Mouse (Mus musculus) bone marrow, adult 2 months (tissue): ENCODE results near the gene Sh3glb2. TPM values are rescaled to one million over a fixed set of nuclear protein-coding genes. Genes with fewer than 3 reads are reported as not detected.

Experiments
- H3K27ac ChIP-seq: fragments of 200-500 bp; 2 replicates; pipeline ENCODE4 v1.5.1; 2012; ENCODE audit warnings: low read depth, mild to moderate bottlenecking, control low read depth, inconsistent platforms, low read length; ENCODE audit not compliant: control insufficient read depth, poor library complexity, insufficient read depth
- H3K4me1 ChIP-seq: fragments of 200-500 bp; 2 replicates; pipeline ENCODE4 v1.6.1; 2011; ENCODE audit warnings: low read length; ENCODE audit not compliant: control insufficient read depth, insufficient read depth
- H3K4me3 ChIP-seq: fragments of 200-500 bp; replicated peaks from 2 replicates; pipeline ENCODE3; 2011; ENCODE audit warnings: mild to moderate bottlenecking, low read depth, low read length, control low read depth; ENCODE audit not compliant: control insufficient read depth
- CTCF ChIP-seq: fragments of 200-500 bp; IDR thresholded peaks from 2 replicates; pipeline ENCODE4 v1.5.1; 2011; ENCODE audit warnings: low read length, control low read depth; ENCODE audit not compliant: control insufficient read depth, insufficient read depth
- POLR2A ChIP-seq: fragments of 200-500 bp; IDR thresholded peaks from 2 replicates; pipeline ENCODE4 v1.6.1; 2011; ENCODE audit warnings: low read depth, mild to moderate bottlenecking, control low read depth, low read length, borderline replicate concordance; ENCODE audit not compliant: control insufficient read depth
- WGBS: fragments of 180-500 bp; shearing (Covaris S2); methylation state at CpG from one replicate; pipeline ENCODE4 v1.1.7; 2018; 5-methylcytosine and 5-hydroxymethylcytosine counted together
- polyA plus RNA-seq: library from polyadenylated mRNA; stranded (reverse); fragments of >200 nt; gene quantifications from 2 replicates; pipeline ENCODE4 v1.2.4, GENCODE M21; 2011; ENCODE audit warnings: low replicate concordance; ENCODE audit not compliant: missing spikeins, insufficient read depth, insufficient read length

Sh3glb2 gene
- 27.2 and 50.0 TPM in 2 replicates for polyA plus RNA-seq

DNA sequence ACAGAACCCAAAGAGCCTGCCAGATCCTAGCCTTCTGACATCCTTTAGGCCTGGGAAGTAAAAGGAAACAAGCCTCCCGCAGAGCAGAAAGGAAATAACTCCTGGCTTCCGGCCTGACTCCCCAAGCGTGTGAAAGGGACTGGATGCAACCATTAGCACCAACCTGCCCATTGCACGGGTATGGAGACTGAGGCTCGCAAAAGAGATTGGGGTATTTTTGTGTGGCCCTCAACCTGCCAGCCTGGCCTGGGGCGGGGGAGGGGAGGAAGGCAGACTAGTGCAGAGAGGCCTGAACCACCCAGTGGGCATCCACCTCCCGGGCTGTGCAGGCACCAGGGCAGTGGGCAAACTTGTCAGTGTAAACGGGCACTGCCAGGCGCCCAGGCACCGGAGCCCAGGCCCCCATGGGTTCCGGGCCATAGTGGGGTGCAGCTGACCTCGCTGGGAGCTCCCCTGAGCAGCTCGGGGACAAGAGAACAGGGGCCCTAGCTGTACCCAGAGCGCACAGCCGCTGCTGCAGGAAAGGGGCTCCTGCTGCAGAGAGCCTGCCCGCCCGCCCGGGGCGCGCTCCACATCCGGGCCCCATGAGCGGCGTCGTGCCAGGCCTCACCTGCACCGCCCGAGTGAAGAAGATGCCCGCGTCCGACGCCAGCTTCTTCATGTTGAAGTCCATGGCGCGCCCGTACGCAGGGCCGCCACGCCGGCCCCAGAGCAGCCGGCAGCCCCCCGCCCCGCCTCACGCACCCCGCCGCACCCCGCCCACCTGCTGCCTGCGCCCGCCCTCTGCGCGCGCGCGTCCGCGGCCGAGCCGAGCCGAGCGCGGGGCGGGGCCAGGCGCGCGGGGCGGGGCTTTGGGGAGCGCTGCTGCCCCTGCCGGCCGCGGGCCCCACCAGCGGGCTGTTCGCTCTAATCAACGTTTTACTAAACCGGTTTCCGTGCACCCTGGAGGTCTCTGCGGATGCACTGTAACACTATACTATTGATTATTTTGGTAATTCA is at the start of gene Sh3glb2:
TSS of gene Sh3glb2 (minus strand) at position 805 of the 999 bp plus-strand sequence.
- Histone ChIP-seq H3K4me3 (peak within 1 kb of the TSS; percentile 63), H3K27ac (peak within 1 kb of the TSS; percentile 57), H3K4me1 (no peaks in the 10 kb centered on the region; the same call in 1 of the 2 replicates)
- WGBS, result under 1% methylated on average over 72 of the region's 73 CpGs
- TF ChIP-seq CTCF (peak; percentile 45; the same call in 1 of the 2 replicates), POLR2A (no peak; the same call in 1 of the 2 replicates)

DNA sequence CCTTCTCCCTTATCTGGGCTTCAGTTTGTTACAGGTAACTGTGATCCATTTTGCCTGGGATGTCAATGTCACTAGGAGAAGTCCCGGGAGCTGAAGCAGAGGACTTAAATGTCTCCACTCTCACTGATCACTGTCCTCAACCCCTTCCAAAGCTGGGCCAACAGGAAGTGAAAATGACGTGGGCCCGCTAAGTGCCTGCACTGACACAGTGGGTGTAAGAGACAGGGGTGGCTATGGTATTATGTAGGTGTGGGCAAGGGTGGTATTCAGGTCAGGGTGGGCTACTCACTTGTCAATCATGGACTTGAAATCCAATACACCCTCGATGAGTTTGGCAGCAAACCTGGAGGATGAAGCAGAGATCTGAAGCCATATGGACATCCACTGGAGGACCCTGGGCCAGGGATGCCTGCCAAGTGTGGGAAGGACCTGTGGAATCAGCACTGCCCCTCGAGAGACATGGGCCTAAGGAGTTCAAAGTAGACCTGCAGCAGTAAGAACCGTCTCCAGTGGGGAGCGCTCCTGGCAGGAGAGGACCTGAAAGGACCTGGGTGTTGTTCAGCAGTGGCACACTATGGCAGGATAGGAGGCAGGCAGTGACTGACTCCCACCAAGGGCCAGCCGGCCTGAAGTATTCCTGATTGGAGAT is 49.4 kb upstream of the Sh3glb2 start:
- 78% methylated on average over 8 of the region's 8 CpGs for WGBS
- H3K4me1 ChIP-seq, result peaks cover 2% of the 10 kb centered on the region; the same call in 1 of the 2 replicates

DNA sequence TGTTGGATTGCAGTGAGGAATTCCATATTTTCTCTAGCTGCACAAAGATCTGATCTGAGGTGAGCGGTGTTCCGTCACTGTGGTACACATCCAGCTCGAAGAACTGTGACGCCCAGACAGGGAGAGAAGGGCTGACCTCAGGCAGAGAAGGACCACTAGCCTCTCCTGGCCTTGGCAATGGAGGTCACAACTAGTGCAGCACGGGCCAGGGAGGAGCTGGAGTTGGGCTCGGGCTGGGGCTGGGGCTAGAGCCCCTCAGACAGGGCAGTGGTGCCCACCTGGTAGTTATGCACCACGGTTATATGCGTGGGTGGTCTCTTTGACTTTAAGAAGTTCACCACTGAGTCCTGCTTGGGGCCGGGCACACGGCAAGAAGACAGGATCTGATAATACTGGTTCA is 48.6 kb upstream of the Sh3glb2 start:
- no peak overlapping the region for H3K4me3 ChIP-seq
- no peak for TF ChIP-seq POLR2A
- no peak for TF ChIP-seq CTCF
- 89% methylated on average over 10 of the region's 10 CpGs for WGBS
- H3K27ac ChIP-seq, result no peak overlapping the region
- peaks cover 2% of the 10 kb centered on the region; the same call in 1 of the 2 replicates for H3K4me1 ChIP-seq

More for the DNA sequence above, 49.4 kb upstream of the Sh3glb2 start:
- Histone ChIP-seq H3K4me3 (no peak overlapping the region), H3K27ac (no peak overlapping the region)
- TF ChIP-seq POLR2A (no peak), CTCF (no peak)

GRCm38 (mm10) chr2:30407221-30407620 is 48.1 kb upstream of the Sh3glb2 start:
- Histone ChIP-seq H3K4me3 (no peak overlapping the region), H3K4me1 (peaks cover 2% of the 10 kb centered on the region; the same call in 1 of the 2 replicates), H3K27ac (no peak overlapping the region)
- TF ChIP-seq POLR2A (no peak), CTCF (no peak)
- WGBS, result 60% methylated on average over 2 of the region's 2 CpGs

GRCm38 (mm10) chr2:30403870-30404269 is 44.7 kb upstream of the Sh3glb2 start:
- H3K4me1 ChIP-seq, result peaks cover 2% of the 10 kb centered on the region; the same call in 1 of the 2 replicates

DNA sequence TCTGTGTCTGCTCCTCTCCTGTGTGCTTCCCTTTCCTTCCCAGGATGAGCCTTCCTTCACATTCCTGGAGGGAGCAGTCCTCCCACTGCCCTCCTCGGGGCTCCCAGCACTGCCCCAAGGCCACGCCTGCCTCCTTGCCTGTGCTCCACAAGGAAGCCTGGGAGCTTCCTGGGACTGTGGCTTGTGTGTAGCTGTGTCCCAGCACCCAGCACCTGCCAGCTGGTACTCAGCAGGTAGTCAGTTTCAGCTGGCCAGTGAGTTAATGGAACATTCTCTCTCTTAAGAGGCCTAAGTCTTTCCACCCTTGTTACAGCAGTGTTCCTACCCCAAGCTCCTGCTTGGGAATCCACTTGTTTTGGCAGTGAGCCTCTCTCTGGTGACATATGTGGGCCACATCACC is 43.7 kb upstream of the Sh3glb2 start:
- Histone ChIP-seq H3K4me3 (no peak overlapping the region), H3K4me1 (peaks cover 2% of the 10 kb centered on the region; the same call in 1 of the 2 replicates), H3K27ac (no peak overlapping the region)
- no peak for TF ChIP-seq CTCF
- no peak for TF ChIP-seq POLR2A
- WGBS, result 73% methylated on average over 2 of the region's 2 CpGs

More at GRCm38 (mm10) chr2:30403870-30404269, 44.7 kb upstream of the Sh3glb2 start:
- Histone ChIP-seq H3K4me3 (no peak overlapping the region), H3K27ac (no peak overlapping the region)
- WGBS, result 78% methylated on average over 1 of the region's 1 CpGs
- TF ChIP-seq CTCF, result no peak
- TF ChIP-seq POLR2A, result no peak

GRCm38 (mm10) chr2:30402351-30402826 is 43.3 kb upstream of the Sh3glb2 start:
- Histone ChIP-seq H3K27ac (no peak overlapping the region), H3K4me1 (peaks cover 2% of the 10 kb centered on the region; the same call in 1 of the 2 replicates), H3K4me3 (no peak overlapping the region)
- 92% methylated on average over 9 of the region's 9 CpGs for WGBS
- TF ChIP-seq CTCF, result no peak
- no peak for TF ChIP-seq POLR2A
